Mouse (Mus musculus) urinary bladder, postnatal 25 days (tissue): Measurements from ENCODE around the gene 4933424G06Rik.
"Not testable (repeated sequence)": the region's sequence is repeated elsewhere in the genome, so short reads cannot be mapped to it uniquely, and the experiment has no call there.

ENCODE experiments used
- DNase-seq: peaks from one replicate; pipeline ENCODE4 v3.0.0; 2022; ENCODE audit warnings: low spot score

Gene 4933424G06Rik

GRCm38 (mm10) chr1:36709854-36710280 lies at the start of gene 4933424G06Rik:
4933424G06Rik (plus strand) TSS chr1:36710149.
- peak; percentile 97 for DNase-seq

DNA sequence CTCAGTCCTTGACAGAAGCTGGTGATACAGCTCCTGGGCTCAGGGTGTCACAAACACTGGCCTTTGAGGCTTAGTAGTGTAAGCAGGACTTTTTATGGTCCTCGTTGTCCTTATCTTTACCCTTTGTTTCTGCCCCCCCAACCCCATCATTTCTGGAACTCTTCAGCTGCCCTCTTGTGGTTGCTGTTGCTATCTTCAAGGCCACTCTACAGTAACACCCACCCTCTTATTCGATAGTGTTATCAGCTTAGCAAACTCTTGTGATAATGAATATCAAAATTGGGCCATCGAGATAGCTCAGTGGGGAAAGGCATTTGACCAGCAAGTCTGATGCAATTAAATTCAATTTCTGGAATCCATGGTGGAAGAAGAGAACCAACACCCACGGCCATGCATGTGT lies 45.5 kb upstream of the 4933424G06Rik start:
- DNase-seq: no peak

DNA sequence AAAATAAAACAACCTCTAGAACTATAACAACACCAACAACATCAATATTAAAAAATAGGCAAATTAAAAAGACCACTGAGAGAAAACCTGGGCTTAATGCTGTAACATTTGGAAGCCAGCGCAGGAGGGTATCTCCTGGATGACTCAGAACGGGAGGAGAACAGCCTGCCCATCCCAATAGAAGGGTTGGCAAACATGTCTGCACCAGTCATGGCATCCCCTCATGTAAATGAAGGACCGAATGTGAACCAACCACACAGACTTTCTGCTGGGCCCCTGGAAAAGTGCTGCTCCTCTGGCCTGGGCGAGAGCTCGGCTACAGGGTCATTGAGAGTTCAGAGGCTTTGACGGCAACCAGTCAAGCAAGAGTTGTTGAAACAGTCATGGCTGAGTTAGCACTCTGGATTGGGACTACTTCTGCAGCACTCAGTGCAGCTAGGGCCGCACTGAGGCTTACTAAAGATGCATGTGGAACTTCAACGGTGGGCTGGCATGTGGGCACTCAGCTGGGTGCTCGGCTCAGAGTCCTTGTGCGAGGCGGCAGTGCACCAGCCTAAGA lies 44.7 kb upstream of the 4933424G06Rik start:
- no peak for DNase-seq

DNA sequence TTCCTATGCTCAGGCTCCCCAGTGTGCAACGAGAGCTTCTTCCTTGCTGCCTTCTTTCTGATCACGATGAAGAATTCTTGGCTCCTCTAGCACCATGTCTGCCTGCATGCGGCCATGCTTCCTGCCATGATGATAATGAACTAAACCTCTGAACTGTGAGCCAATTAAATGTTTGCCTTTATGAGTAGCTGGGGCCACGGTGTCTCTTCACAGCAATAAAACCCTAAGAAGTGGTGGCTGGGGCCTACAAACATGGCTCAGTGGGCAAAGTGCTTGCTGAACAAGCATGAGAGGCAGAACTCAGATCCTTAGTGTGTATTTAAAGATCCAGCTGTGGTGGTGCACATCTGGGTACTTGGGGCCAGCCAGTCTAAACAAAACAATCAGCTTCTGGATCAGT lies 44.0 kb upstream of the 4933424G06Rik start:
- no peak for DNase-seq

DNA sequence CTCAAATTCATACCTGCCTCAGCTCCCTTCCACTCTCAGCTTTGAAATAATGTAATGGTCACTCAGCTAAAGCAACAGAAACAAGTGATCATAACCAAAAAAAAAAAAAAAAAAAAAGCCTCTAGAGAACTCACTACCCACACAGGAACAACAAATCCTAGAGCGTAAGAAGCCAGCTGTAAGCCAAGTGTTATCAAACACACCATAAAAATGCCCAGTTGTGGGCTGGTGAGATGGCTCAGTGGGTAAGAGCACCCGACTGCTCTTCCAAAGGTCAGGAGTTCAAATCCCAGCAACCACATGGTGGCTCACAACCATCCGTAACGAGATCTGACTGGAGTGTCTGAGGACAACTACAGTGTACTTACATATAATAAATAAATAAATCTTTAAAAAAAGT lies 41.9 kb upstream of the 4933424G06Rik start:
- not testable (repeated sequence) for DNase-seq

- no peak for DNase-seq
Measured at GRCm38 (mm10) chr1:36670256-36670655, 39.7 kb upstream of the 4933424G06Rik start.

GRCm38 (mm10) chr1:36671260-36671659 lies 38.7 kb upstream of the 4933424G06Rik start:
- DNase-seq: no peak

GRCm38 (mm10) chr1:36672648-36673350 lies 37.1 kb upstream of the 4933424G06Rik start:
- DNase-seq: no peak

- DNase-seq: no peak
Measured at GRCm38 (mm10) chr1:36674936-36675335, 35.0 kb upstream of the 4933424G06Rik start.

- DNase-seq: no peak
Measured at GRCm38 (mm10) chr1:36680893-36681292, 29.1 kb upstream of the 4933424G06Rik start.

GRCm38 (mm10) chr1:36682620-36683355 lies 27.2 kb upstream of the 4933424G06Rik start, which contains the start of gene Fam178b:
Fam178b (minus strand) TSS chr1:36683183.
- no peak for DNase-seq

GRCm38 (mm10) chr1:36683810-36684467 lies 26.0 kb upstream of the 4933424G06Rik start:
- peak; percentile 67 for DNase-seq

DNA sequence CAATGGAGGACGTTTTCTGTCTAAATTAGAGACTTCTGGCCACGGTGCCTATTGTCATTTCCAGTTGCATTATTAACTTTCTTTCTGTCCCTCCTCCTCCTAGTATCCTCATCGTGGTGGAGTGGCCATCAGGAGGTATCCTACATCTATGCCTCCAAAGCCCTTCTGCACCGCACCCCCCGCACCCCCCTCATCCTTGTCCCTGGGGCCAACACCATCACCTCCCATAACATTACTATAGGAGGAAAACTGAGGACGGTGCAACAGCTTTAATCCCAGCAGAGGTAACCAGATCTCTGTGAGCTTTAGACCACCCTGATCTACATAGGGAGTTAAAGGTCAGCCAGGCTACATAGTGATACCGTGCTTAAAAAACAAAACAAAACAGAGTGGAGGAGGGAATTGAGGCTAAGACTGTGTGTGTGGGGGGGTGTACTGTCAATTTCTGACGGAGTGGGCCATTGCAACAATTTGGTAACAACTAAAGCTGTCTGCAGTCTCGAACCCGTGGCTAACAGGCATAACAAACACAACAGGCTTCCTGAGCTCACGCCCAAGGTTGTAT lies 19.2 kb upstream of the 4933424G06Rik start:
- DNase-seq: no peak

GRCm38 (mm10) chr1:36691271-36692155 lies 18.4 kb upstream of the 4933424G06Rik start, which contains the start of gene Cox5b:
Cox5b (plus strand) TSS chr1:36691449.
- DNase-seq: peak; percentile 96

GRCm38 (mm10) chr1:36694871-36695270 lies 15.1 kb upstream of the 4933424G06Rik start:
- no peak for DNase-seq

- DNase-seq: no peak
Measured at GRCm38 (mm10) chr1:36696411-36696810, 13.5 kb upstream of the 4933424G06Rik start.

- DNase-seq: no peak
Measured at GRCm38 (mm10) chr1:36697030-36697429, 12.9 kb upstream of the 4933424G06Rik start.

GRCm38 (mm10) chr1:36707166-36707565 lies 2.8 kb upstream of the 4933424G06Rik start:
- DNase-seq: no peak

DNA sequence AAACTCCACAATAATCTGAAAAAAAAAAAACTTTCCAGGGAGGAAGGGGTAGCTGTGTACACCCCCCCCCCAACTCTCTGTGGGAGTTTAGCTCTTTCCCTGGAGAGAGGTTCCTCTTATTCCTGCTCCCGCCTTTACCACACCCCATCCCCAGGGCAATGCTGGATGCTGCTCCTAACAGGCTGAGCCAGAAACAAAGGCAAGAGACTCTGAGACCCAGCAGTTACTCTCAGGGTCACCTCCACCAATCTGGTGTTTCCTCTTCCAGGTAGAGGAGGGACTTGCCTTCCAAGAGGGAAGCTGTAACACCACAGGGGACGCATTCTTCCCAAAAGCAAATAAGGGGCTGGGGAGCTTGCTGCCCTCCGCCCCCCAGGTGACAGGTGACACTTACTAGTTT lies 2.2 kb upstream of the 4933424G06Rik start:
- no peak for DNase-seq

- DNase-seq: no peak
Measured at GRCm38 (mm10) chr1:36708626-36709025, 1.3 kb upstream of the 4933424G06Rik start.
